Mouse (Mus musculus): ENCODE measurements around the gene Rnase4.

Rnase4 gene

GRCm38 (mm10) chr14:51128775-51129623 lies 38.1 kb downstream of the Rnase4 start:
- DNase-seq (ENCODE audit: extremely low spot score), result no peak

GRCm38 (mm10) chr14:51129624-51129975 lies 38.7 kb downstream of the Rnase4 start:
- DNase-seq (ENCODE audit: extremely low spot score), result no peak

GRCm38 (mm10) chr14:51130315-51130940 lies 39.6 kb downstream of the Rnase4 start:
- no peak for DNase-seq (ENCODE audit: extremely low spot score)

GRCm38 (mm10) chr14:51131086-51131815 lies 40.4 kb downstream of the Rnase4 start:
- no peak for DNase-seq (ENCODE audit: extremely low spot score)

DNA sequence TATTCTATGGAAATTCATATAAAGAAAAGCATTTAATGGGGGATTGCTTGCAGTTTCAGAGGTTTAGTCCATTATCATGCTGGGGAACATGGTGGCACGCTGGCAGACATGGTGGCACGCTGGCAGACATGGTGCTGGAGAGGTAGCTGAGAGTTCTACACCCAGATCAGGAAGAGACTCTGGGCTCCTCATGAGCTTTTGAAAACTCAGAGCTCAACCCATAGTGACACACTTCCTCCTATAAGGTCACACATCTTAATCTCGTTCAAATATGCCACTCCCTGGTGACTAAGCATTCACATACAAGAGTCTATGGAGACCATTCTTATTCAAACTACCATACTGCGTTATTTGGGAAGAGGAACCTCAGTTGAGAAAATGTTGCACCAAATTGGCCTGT lies 41.5 kb downstream of the Rnase4 start:
- no peak for DNase-seq (ENCODE audit: extremely low spot score)

DNA sequence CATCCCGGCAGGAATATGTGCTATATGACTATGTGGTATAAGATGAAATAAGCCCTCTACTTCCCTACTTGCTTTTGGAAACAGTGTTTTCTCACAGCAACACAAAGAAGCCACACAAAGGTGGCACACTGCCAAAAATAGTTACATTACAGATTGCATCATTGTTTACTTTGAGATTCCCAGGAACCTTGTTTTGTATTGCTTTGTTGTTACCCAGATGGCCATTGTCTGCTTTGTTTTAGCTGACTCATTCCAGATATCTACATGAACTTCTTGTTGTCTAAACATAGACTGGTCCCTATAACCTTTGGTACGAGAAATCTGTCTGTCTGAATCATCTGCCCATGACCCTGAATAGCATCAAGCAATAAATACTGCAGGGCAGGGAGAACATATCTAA lies 49.5 kb downstream of the Rnase4 start:
- DNase-seq (ENCODE audit: extremely low spot score), result no peak

DNA sequence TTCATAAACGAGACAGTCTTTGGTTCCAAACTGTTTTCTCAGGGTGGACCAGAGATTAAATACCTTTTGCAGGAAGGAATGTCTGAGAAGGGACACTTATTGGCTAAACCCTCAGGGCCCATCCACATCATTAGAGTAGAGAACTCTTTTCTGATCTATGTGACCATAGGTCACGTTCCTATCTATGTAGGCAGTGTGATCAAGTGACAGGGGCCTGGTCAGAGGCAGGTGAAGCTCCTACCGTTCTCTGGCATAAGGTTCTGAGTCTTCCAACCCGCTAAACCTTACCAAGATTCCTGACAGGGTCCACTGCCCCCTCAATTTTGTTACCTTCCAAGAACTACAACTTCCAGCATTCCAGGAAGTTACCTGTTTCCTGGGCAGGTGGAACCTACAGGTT lies 51.2 kb downstream of the Rnase4 start:
- no peak for DNase-seq (ENCODE audit: extremely low spot score)

GRCm38 (mm10) chr14:51142568-51142967 lies 51.7 kb downstream of the Rnase4 start:
- no peak for DNase-seq (ENCODE audit: extremely low spot score)

DNA sequence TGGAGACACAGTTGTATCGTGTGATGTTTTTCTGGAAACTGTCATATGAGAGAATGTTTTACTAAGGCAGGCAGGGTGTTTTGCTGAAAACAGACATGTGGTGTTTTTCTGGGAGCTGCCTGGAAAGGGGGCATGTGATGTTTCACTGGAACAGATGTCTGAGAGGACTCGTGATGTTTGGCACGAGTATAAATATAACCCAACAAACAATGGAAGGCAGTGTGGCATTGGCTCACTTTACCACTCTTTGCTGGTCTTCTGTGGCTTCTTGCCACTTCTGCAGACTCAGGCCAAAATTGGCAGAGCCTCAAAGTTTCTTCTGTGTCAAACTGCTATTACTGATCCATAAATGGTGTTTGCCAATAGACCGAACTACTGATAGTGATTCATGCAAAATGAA lies 52.4 kb downstream of the Rnase4 start:
- no peak for DNase-seq (ENCODE audit: extremely low spot score)

- no peak for DNase-seq (ENCODE audit: extremely low spot score)
Observed at GRCm38 (mm10) chr14:51143937-51144336, 53.1 kb downstream of the Rnase4 start.

DNA sequence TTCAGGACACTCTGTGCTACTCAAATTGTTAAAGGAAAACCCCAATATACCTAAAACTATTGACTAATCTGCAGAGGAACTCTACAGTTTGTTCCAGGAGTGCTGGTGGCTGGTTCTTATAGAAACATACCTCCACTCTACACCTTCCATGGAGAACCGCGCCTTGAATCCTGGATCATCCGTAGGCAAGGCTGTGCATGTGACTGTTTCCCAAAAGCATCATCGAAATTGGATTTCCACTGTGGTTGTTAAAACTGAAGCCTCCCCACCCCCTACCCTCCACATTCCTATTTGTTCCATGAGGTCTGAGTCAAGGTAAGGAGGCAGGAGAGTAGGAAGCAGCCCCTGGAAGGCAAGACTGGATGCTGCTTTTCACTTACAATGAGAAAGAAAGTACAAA lies 53.6 kb downstream of the Rnase4 start:
- no peak for DNase-seq (ENCODE audit: extremely low spot score)

GRCm38 (mm10) chr14:51145521-51145920 lies 54.6 kb downstream of the Rnase4 start:
- DNase-seq (ENCODE audit: extremely low spot score), result no peak

DNA sequence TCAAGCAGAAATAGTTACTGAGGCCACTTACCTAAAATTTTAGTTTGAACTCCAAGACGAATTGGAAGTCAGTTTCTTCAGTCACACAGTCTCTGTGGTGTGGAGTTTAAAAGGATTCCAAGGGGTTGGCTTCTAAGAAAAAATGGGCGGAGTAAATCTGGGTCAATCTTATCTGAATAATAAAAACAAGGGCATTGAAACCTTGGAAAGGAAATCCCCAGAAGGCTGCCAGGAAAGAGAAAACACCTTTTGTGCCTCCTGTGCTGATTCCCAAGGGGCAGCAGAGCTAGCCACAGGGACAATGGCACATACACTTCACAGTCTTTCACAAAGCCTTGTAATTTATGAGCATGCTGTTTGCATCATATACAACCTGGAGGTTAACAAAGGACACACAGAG lies 55.8 kb downstream of the Rnase4 start, which contains the start of gene Rnase1:
Gene Rnase1, minus strand, starts transcription at position 101 of the 400 bp plus-strand sequence.
- DNase-seq (ENCODE audit: extremely low spot score), result no peak

- DNase-seq (ENCODE audit: extremely low spot score), result no peak
Observed at GRCm38 (mm10) chr14:51148006-51148405, 57.1 kb downstream of the Rnase4 start.

DNA sequence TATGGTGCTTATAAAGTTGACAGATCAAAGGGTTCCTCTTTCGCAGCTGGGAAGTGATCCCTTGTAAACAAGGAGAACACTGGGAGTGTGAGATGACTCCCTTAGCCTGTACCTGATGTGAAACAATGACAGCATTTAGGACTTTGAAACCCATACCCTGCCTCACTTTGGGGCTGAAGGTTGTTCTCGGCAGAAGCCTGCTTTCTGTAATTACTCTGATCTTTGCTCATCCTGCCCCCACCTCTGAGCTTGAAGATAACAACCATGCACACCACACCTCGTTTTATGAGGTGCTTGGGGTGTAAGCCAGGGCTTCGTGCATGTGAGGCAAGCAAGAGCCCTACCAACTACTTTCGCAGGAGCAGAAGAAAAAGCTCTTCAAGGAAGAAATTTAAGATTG lies 58.3 kb downstream of the Rnase4 start:
- DNase-seq (ENCODE audit: extremely low spot score), result no peak

- no peak for DNase-seq (ENCODE audit: extremely low spot score)
Observed at GRCm38 (mm10) chr14:51150206-51150831, 59.4 kb downstream of the Rnase4 start.

- DNase-seq (ENCODE audit: extremely low spot score), result no peak
Observed at GRCm38 (mm10) chr14:51152249-51152870, 61.5 kb downstream of the Rnase4 start.
